Mouse (Mus musculus) embryonic facial prominence, embryonic 11.5 days (tissue): ENCODE data around the gene Efcab14. TPM values are rescaled to one million over a fixed set of nuclear protein-coding genes. Genes with fewer than 3 reads are reported as not detected.
A peak's percentile ranks its signal among the peaks of the same experiment; 100 is the strongest.

ENCODE experiments used
- ATAC-seq: fragments of 200-750 bp; cut with Nextera tagmentation; replicated peaks from 2 replicates; pipeline ENCODE4 v1.8.0; 2017; ENCODE audit warnings: low read depth; ENCODE audit not compliant: insufficient number of reproducible peaks, low FRiP score, low TSS enrichment
- DNase-seq: peaks from one replicate; pipeline ENCODE4 v3.0.0-alpha.2; 2015; ENCODE audit warnings: low spot score
- H3K27ac ChIP-seq: fragments of 300-500 bp; sonication (generic); replicated peaks from 2 replicates; pipeline ENCODE4 v1.5.1; 2014; ENCODE audit warnings: mild to moderate bottlenecking, low read depth, low read length, control low read depth
- H3K27me3 ChIP-seq: fragments of 300-500 bp; sonication (generic); 2 replicates; pipeline ENCODE4 v1.6.1; 2014; ENCODE audit warnings: mild to moderate bottlenecking, low read length, moderate library complexity, mixed read lengths; ENCODE audit not compliant: control insufficient read depth, insufficient read depth
- H3K36me3 ChIP-seq: fragments of 300-500 bp; sonication (generic); replicated peaks from 2 replicates; pipeline ENCODE4 v1.6.1; 2014; ENCODE audit warnings: low read depth, mild to moderate bottlenecking, low read length, moderate library complexity, mixed read lengths; ENCODE audit not compliant: control insufficient read depth, insufficient read depth
- H3K4me1 ChIP-seq: fragments of 300-500 bp; sonication (generic); 2 replicates; pipeline ENCODE4 v1.6.1; 2014; ENCODE audit warnings: low read length, mixed read lengths; ENCODE audit not compliant: control insufficient read depth, insufficient read depth
- H3K4me2 ChIP-seq: fragments of 300-500 bp; sonication (generic); 2 replicates; pipeline ENCODE4 v1.6.1; 2014; ENCODE audit warnings: low read depth, mild to moderate bottlenecking, control low read depth, low read length, moderate library complexity
- H3K4me3 ChIP-seq: fragments of 300-500 bp; sonication (generic); 2 replicates; pipeline ENCODE4 v1.5.1; 2014; ENCODE audit warnings: low read depth, low read length, control low read depth
- H3K9ac ChIP-seq: fragments of 300-500 bp; sonication (generic); replicated peaks from 2 replicates; pipeline ENCODE4 v1.6.1; 2014; ENCODE audit warnings: mild to moderate bottlenecking, control low read depth, low read length
- H3K9me3 ChIP-seq: fragments of 300-500 bp; sonication (generic); replicated peaks from 2 replicates; pipeline ENCODE4 v1.6.1; 2016; ENCODE audit warnings: mild to moderate bottlenecking, low read length, inconsistent platforms, mixed read lengths; ENCODE audit not compliant: control insufficient read depth
- WGBS: fragments of 180-500 bp; shearing (Covaris S2); extraction: QIAGEN DNeasy Blood & Tissue Kit; methylation state at CpG from one replicate; pipeline ENCODE4 v1.1.7; 2014; 5-methylcytosine and 5-hydroxymethylcytosine counted together
- polyA plus RNA-seq: library from polyadenylated mRNA; unstranded; fragments of >200 nt; fragmentation: Nextera tagmentation; extraction: Ambion mirVana; gene quantifications from 2 replicates; pipeline ENCODE4 v1.2.1, GENCODE M21; 2014

Efcab14 gene
- polyA plus RNA-seq, 1 experiment from 2014 or later = 40.4 TPM

- DNase-seq = no peak
- Histone ChIP-seq H3K27me3 (no peaks in the 10 kb centered on the region), H3K9ac (no peak overlapping the region), H3K4me2 (no peak overlapping the region), H3K9me3 (no peaks in the 10 kb centered on the region), H3K36me3 (no peaks in the 10 kb centered on the region), H3K27ac (no peak overlapping the region), H3K4me3 (no peak overlapping the region), H3K4me1 (no peaks in the 10 kb centered on the region)
- no peak for ATAC-seq
- 59% methylated on average over 3 of the region's 3 CpGs for WGBS
These were observed 5.2 kb upstream of the Efcab14 start for GRCm38 (mm10) chr4:115732223-115732818.

GRCm38 (mm10) chr4:115733746-115734145, 3.8 kb upstream of the Efcab14 start:
- H3K27ac ChIP-seq = no peak overlapping the region
- H3K27me3 ChIP-seq = no peaks in the 10 kb centered on the region
- WGBS = 77% methylated on average over 5 of the region's 5 CpGs
- no peak overlapping the region for H3K4me2 ChIP-seq
- H3K4me1 ChIP-seq = no peaks in the 10 kb centered on the region
- ATAC-seq (no peak), DNase-seq (no peak)
- H3K36me3 ChIP-seq = no peaks in the 10 kb centered on the region
- no peak overlapping the region for H3K9ac ChIP-seq
- H3K9me3 ChIP-seq = no peaks in the 10 kb centered on the region
- no peak overlapping the region for H3K4me3 ChIP-seq

DNA sequence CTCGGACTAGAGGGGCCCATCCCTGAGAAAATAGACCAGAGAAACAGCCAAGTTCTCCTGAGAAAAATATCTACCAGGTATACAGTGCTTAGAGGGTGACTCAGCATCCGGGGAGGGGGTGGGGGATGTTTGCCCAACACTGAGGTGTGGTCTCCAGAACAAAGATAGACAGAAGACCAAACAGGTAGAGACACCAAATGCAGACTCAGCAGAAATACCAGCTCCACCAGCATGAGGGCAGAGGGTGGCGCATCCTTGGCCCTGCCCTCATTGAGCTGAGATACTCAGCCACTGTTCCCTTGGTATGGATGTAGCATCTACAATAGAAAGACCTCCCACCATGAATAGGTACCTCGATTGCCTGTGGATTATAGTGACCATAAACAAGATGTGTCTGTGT, 2.7 kb upstream of the Efcab14 start:
- Histone ChIP-seq H3K36me3 (no peaks in the 10 kb centered on the region), H3K27me3 (no peaks in the 10 kb centered on the region), H3K9me3 (no peaks in the 10 kb centered on the region), H3K4me3 (no peak overlapping the region), H3K27ac (no peak overlapping the region), H3K4me1 (no peaks in the 10 kb centered on the region), H3K4me2 (no peak overlapping the region), H3K9ac (no peak overlapping the region)
- ATAC-seq (no peak), DNase-seq (no peak)
- WGBS = 73% methylated on average over 4 of the region's 4 CpGs

GRCm38 (mm10) chr4:115738481-115738985, 989 bp downstream of the Efcab14 start:
- Histone ChIP-seq H3K4me2 (peak overlapping the region; percentile 42), H3K4me3 (peak overlapping the region; percentile 59), H3K9ac (peak overlapping the region; percentile 81), H3K36me3 (no peaks in the 10 kb centered on the region), H3K4me1 (no peaks in the 10 kb centered on the region), H3K27me3 (no peaks in the 10 kb centered on the region), H3K27ac (no peak overlapping the region), H3K9me3 (no peaks in the 10 kb centered on the region)
- DNase-seq (no peak), ATAC-seq (no peak)
- WGBS = 49% methylated on average over 13 of the region's 13 CpGs

- no peaks in the 10 kb centered on the region for H3K27me3 ChIP-seq
- no peaks in the 10 kb centered on the region for H3K9me3 ChIP-seq
- ATAC-seq (no peak), DNase-seq (no peak)
- H3K9ac ChIP-seq = no peak overlapping the region
- H3K27ac ChIP-seq = no peak overlapping the region
- no peak overlapping the region for H3K4me3 ChIP-seq
- H3K36me3 ChIP-seq = no peaks in the 10 kb centered on the region
- H3K4me2 ChIP-seq = no peak overlapping the region
- no peaks in the 10 kb centered on the region for H3K4me1 ChIP-seq
These were observed 5.1 kb downstream of the Efcab14 start for GRCm38 (mm10) chr4:115742658-115743057.

- H3K4me1 ChIP-seq = no peaks in the 10 kb centered on the region
- H3K9ac ChIP-seq = no peak overlapping the region
- H3K4me2 ChIP-seq = no peak overlapping the region
- no peak for DNase-seq
- H3K4me3 ChIP-seq = no peak overlapping the region
- H3K27me3 ChIP-seq = no peaks in the 10 kb centered on the region
- WGBS = 87% methylated on average over 4 of the region's 4 CpGs
- no peak overlapping the region for H3K27ac ChIP-seq
- no peaks in the 10 kb centered on the region for H3K9me3 ChIP-seq
- H3K36me3 ChIP-seq = no peaks in the 10 kb centered on the region
- no peak for ATAC-seq
These were observed 5.6 kb downstream of the Efcab14 start for GRCm38 (mm10) chr4:115743096-115743495.

DNA sequence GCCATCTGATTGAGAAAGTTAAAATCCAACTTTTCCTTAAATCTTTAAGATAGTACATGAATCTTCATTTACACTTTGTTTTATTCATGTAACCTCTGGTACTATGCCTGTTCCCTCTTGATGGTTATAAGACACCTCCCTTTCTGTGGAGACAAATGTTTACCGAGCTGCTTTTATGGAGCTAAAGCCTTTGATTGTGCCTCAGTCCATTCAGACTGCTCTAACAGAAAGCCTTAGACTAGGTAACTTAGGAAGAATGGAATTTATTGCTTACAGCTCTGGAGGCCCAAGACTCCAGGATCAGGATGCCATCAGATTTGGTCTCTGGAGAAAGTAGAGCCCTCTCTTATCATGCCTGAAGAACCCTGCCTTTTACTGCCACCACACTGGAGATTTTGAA, 10.6 kb downstream of the Efcab14 start:
- DNase-seq (no peak), ATAC-seq (no peak)
- no peaks in the 10 kb centered on the region for H3K9me3 ChIP-seq
- H3K4me2 ChIP-seq = no peak overlapping the region
- no peaks in the 10 kb centered on the region; the same call in 1 of the 2 replicates for H3K36me3 ChIP-seq
- H3K27ac ChIP-seq = no peak overlapping the region
- H3K4me3 ChIP-seq = no peak overlapping the region
- 77% methylated on average over 1 of the region's 1 CpGs for WGBS
- H3K9ac ChIP-seq = no peak overlapping the region
- no peaks in the 10 kb centered on the region for H3K27me3 ChIP-seq
- H3K4me1 ChIP-seq = no peaks in the 10 kb centered on the region

DNA sequence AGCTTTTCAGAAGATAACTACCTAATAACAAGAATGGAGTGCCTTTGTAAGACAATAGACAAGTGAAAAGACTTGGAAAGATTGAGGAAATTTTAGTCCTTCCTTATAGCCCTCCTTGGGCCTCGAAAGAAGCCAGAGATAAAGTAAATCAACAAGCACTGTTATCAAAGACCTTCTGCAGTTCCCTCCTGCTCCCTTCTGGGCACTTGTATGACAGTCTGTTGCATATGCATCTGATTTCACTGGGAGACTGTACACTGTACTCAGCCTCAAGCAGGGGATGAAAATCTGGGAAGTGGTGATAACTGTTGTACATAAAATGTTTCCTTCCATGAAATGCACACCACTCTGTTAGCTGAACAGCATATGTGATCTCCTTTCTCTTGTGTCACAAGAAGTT, 11.8 kb downstream of the Efcab14 start:
- Histone ChIP-seq H3K27me3 (no peaks in the 10 kb centered on the region), H3K4me1 (no peaks in the 10 kb centered on the region), H3K4me2 (no peak overlapping the region), H3K9me3 (no peaks in the 10 kb centered on the region), H3K27ac (no peak overlapping the region), H3K36me3 (peaks cover 2% of the 10 kb centered on the region; the same call in 1 of the 2 replicates), H3K9ac (no peak overlapping the region), H3K4me3 (no peak overlapping the region)
- no peak for DNase-seq
- ATAC-seq = no peak
- WGBS = 92% methylated on average over 1 of the region's 1 CpGs
